Mouse (Mus musculus): Measurements from ENCODE around the gene Malsu1.
A peak's percentile ranks its signal among the peaks of the same experiment; 100 is the strongest.

Gene Malsu1

GRCm38 (mm10) chr6:49073304-49074116 lies at the start of gene Malsu1:
Gene Malsu1, plus strand, starts transcription at chr6:49073795.
- peak; percentile 96 for DNase-seq

GRCm38 (mm10) chr6:49025290-49025689 lies 48.3 kb upstream of the Malsu1 start:
- DNase-seq: no peak

DNA sequence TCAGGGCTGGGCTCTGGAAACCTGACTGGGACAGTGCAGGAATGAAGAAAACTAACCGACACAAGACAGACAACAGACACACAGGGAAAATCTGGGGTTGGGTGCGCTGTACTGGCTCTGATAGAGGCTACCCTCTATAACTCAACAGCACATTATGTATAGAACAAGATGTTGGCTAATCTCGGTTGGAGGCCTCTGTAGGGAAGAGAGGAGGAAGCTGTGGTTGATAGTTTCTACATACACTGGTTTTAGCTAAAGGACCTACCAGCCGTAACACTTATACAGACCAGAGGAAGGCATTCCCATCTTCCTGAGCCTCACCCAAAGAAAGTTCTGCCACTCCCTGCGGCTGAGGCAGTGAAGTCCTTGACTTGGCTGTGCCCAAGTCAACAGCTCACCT lies 47.1 kb upstream of the Malsu1 start:
- DNase-seq: no peak

DNA sequence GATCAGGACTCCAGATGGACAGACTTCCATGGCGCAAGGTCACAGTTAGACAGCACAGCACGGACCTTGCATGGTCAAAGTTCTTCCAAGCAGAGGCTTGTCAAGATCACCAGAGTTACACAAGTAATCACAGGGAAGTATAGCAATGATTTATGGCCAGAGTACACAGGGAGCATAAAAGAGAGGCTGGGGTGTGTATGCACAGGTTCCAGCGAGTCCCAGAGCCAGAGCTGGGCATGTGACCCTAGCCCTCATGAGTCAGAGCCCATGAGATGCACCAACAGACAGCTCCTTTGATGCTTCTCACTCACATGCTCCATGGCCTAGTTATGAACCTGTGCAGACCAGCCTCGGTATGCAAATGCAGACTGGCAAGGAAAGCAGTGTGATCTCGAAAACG lies 45.6 kb upstream of the Malsu1 start:
- DNase-seq: no peak

DNA sequence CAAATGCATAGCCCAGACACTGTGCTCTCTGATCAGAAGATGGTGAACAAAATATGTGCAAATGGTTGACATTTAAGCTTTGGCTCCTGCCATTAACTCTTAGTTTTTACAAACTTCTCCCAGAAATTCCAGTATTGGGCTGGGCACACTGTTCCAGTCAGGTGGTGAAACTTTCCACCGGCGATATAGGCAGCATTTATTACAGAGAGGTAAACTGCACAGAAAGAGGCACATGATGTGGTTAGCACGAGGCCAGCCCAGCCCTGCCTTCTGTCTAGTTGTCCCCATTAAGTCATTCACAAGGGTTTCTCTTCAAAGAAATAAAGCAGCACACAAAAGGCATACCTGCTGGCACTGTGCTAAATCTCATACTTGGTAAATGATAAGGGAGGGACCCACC lies 44.9 kb upstream of the Malsu1 start:
- DNase-seq: no peak

- no peak for DNase-seq
Measured at GRCm38 (mm10) chr6:49031230-49031629, 42.4 kb upstream of the Malsu1 start.

DNA sequence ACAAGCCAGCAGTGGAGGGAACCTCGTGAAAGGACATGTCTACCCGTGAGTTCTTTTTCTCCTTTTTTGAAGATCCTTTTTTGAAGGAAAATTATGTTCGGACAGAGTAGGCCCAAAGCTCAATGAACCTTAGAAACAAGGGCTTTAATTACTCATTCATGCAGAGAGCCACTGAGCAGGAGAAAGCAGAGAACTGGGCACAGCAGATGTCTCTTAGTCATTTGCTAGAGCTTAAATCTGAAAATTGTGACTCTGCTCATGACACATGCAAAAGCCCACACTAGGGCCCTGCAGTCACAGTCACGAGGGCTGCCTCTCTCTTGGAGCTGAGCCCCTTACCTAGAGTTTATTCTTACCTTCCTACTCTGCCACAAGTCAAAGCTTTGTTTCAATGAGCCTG lies 40.8 kb upstream of the Malsu1 start:
- no peak for DNase-seq

GRCm38 (mm10) chr6:49036275-49037267 lies 37.0 kb upstream of the Malsu1 start, which contains the start of gene Gpnmb:
Gene Gpnmb, plus strand, starts transcription at chr6:49036546.
- DNase-seq: no peak

DNA sequence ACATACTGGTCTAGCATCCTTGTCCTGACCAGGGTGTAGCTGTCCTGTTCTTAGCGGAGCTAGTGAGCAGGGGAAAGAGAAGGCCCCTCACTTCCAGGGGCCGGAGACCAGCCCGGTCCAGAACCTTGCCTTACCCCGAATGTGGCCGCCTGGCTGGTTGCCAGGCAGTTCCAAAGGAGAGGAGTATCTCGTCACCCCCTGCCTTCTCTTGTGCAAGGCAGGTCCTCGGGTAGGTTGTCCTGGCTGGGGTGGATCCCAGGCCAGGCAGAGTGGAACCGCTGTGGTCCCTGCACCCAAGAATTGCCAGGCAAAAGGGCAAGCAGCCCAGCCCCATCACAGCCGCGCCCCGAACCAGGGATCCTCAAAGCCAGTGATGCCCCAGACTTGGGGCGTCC lies 36.3 kb upstream of the Malsu1 start:
- no peak for DNase-seq

DNA sequence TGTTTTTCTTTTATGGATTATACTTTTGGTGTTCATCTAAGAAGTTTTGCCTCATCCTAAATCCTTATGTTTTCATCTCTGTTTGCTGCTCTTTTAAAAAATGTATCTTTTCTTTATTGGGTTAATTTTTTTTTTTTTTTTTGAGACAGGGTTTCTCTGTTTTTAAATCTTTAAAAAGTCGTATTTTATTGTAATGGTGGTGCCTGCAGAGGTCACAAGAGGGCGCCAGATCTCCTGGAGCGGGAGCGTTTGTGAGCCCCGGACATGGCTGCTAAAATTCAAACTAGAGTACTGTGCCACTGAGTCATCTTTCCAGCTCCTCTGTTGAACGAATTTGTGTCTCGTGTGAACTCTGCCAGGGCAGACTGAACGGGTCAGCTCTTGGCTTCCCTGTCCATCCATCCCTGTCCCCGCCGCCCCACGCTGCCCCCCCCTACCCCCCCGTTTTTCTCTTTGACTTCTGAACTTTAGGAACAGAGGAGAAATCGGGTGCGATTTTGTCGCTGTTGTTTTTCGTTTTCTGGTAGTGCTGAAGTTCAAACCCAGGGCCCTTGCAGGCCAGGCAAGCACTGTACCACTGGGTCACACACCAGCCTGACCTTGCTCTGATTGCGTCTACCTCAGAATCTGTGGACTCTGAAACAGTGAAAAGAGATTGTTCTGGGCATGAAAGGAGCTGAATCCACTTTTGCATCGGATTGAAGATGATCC lies 34.0 kb upstream of the Malsu1 start:
- peak; percentile 54 for DNase-seq

DNA sequence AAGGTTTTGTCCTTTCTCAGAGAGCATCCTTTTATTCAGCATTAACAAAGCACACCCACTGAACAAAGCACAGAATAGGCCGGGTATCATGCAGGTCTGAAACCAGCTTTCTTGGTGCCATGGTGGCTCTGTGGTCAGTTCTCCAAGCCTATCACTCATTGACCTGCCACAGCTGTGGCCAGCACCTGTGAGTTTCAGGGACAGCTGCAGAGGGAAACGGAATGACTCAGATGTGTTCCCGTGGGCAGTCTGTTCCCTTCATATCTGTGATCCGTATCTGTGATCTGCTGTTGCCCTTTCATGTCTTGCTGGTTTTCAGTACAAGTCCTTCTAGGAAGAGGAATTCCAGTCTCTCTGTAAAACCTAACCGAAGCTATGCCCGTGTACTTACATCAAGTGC lies 27.1 kb upstream of the Malsu1 start:
- DNase-seq: no peak

GRCm38 (mm10) chr6:49046976-49047375 lies 26.6 kb upstream of the Malsu1 start:
- DNase-seq: no peak

GRCm38 (mm10) chr6:49047848-49048247 lies 25.7 kb upstream of the Malsu1 start:
- no peak for DNase-seq

DNA sequence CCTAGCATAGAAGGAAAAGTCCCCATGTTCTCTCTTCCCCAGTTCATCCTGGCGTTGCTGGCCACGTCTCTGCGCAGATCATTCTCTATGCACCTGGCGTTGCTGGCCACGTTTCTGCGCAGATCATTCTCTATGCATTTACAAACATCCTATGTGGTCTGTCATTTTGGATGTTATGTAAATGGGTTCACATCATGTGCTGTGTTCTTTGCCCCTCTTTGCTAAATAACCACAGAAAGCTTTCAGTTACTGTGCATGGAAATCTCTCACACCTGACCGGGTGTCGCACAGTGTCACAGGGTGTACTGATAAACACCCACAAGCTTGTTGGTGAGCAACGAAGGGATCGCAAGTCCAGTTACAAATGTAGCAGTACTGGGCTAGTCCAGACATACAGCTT lies 25.2 kb upstream of the Malsu1 start:
- DNase-seq: no peak

GRCm38 (mm10) chr6:49050677-49051410 lies 22.8 kb upstream of the Malsu1 start:
- no peak for DNase-seq

DNA sequence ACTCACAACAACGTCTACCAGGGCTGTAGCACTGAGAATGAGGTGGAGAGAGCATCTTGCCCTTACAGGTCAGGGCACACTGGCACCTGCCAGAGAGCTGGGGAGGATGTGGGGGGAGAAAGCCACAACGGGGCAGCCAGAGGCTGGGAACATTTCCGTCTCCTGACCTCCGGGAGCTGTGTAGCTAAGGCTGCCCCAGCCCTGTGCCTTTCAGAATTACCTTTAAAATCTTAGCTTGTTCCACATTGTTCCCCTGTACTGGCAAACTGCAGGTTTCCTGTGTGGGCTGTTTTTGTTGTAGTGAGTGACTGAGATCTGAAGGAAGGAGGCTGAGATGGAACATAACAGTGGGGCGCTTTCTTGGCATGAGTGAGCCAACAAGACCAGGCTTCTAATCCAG lies 21.4 kb upstream of the Malsu1 start:
- DNase-seq: no peak

- DNase-seq: no peak
Measured at GRCm38 (mm10) chr6:49055256-49055733, 18.3 kb upstream of the Malsu1 start.

GRCm38 (mm10) chr6:49056009-49056408 lies 17.6 kb upstream of the Malsu1 start:
- no peak for DNase-seq

DNA sequence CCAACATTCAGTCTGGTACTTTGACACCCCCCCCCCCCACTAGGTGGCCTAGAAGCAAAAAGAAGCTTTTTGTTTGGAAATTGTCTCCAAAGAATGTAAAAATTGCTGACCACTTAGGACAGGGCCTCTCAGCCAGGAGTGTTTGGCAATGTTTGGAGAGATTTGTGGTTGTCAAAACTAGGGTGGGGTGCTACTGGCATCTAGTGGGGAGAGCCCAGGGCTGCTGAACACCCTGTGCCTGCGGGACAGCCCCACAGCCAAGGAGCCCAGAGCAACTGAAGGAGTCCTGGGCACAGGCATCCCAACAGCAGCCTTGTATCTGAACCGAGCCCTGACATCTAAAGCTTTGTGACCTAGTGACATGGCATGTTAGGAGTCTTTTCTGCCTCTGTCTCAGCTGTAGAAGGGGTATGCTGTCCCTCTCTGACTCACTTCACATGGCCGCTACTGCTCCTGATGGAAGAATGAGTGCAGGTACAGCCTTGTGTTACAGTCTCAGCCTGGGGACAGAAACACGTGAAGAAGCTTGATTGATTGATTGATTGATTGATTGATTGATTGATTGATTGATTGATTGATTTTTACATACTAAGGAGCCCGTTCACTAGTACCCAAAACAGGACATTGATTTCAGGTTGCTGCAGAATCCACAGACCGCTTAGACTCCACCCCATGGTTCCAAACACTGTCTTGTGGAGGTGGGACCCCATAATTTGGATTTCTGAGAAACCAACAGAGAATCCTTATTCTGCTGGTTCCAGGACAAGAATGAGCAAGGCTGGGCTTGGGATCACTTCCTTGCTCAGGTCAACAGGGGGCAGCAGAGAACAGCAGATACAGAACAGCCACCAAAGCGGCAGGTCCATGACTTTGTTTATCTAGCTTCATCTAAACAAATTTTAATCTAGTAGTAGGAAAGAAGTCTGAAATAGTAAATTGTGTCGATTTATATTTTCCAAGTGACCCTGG lies 16.3 kb upstream of the Malsu1 start:
- DNase-seq: peak; percentile 71

GRCm38 (mm10) chr6:49068361-49068760 lies 5.2 kb upstream of the Malsu1 start:
- DNase-seq: no peak

DNA sequence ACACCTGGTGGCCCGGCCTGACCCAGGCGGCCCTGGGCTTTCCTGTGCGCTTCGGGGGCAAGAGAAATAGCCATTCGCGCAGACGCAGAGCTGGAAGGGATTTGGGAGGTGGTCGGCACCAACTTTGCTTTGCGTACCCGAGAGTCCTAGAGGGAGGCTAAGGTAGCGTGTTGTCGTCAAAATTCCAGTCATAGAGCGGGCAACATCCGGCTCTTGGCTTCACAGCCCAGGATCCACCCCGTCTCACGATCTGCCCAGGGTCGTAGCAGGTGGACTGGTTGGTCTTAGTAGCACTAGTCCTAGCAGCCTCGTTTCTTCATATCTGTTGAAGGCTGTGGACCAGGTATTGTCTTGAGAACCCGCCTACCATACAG lies 509 bp downstream of the Malsu1 start:
- no peak for DNase-seq
